Mouse (Mus musculus): ENCODE data around the gene Dnajb3.

Gene Dnajb3

DNA sequence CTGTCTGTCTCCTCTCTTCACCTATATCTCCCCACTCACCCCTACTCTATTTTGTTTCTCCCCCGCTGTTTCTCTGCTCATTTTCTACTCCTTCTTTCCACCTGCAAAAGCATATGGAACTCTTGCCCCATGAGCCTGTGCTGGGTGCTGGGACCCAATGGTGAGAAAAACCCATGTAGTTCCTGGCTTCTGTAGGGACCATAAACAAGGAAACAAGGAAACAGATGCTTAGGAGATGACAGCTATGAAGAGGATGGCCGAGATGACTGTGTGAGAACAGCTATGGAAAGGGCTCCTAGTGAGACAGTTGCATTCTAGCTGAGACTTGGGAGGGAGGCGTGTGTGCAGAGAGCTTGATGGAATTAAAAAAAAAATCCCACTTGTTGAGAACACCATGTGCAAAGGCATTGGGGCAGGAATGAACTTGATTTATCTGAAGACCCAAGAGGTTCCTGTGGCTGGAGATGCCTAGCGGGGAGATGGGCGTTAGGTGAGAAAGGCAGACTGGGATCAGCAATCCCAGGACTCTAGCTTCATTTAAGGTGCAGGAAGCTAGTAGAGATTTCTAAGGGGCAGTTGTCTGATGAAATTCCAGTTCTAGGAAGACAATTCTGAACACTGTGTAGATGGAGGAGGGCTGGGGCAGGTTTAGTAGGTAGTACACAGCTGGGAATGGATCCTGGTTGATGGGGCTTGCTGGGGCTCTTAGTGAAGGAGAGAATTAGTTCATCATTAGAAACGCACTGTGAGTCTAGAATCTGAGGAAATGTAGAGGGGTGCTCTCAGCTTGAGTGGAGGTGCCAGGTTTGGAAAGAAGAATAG, 25.6 kb upstream of the Dnajb3 start:
- no peak for DNase-seq

DNA sequence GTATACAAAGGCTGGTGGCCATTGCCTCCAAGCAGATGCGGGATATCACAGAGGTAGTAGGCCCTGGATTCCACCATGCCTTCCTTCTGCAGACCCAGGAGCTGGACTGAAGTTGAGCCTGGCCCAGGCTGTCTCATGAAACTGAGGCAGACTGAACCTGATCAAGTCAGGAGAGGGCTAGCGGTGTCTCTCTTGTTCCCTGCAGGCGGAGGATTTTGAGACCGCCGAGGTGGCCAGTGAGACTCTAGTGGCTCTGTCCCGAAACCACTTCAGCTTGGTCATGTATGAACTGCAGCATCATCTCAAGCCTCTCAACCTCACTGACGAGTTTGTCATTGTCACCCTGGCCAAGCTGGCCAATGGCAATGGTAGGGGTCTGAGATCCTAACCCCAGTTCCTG, 24.8 kb upstream of the Dnajb3 start:
- DNase-seq: no peak

DNA sequence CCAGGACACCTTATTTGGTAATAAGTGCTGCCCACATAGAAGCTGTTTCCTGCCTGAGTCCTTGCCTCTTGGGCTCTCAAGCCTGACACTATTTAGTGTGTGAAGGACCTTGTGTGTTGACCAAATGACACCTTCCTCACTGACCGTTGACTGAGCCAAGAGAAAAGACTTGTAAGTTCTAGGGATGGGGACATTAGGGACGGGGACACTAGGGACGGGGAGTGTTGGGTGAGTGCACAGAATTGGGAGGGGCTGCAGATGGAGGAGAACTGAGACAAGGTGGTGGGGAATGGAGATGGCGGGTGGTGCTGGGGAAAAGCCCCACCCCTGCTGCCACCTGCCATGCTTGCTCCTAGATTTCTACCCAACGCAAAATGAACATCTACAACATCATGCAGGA, 24.4 kb upstream of the Dnajb3 start:
- no peak for DNase-seq

DNA sequence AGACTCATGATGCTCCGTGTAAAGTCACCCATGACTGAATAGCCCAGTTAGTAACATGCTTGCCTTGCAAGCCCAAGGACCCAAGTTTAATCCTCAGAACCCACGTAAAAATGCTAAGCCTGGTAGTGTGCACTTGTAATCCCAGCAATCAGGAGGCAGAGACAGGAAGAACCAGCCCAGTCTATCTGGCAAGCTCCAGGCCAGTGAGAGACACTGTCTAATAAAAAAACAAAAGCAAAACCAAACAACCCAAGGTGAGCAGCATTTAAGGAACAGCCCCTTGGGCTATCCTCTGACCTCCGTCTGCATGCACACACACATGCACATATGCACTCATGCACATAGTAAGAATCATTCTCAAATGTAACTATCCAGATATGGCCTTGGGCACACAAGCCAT, 24.0 kb upstream of the Dnajb3 start:
- no peak for DNase-seq

DNA sequence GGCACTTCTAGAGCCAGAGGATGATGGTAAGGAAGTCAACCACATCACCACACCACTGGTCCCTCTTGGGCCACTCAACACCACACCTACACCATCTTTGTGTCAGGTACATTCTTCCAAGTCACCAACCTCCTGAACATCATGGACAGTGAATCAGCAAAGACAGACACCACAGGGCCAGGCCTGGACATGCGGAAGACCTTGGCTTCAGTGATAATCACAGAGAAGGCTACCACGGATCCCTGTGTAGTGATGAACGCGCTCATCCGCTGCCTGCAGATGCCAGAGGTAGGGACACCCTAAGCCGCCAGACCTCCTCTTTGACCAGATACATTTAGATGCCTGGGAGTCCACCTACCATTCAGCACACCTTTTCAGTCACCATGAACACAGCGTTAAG, 22.5 kb upstream of the Dnajb3 start:
- no peak for DNase-seq

DNA sequence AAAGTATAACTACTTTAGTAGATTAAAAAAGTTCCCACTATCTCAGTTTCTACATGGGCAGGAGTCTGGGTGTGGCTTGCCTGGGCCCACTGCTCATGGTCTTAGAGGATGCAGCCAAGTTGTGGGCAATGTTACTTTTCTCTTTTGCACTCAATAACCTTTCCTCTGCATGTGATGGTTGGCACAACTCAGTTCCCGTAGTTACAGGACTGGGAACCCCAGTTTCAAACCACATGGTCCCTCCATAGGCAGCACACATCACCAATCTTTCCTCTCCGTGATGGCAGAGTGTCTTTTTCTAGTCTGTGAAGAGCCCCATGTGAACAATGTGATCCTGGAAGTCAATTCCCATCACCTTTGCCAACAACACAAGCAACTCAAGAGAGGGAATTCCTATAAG, 21.9 kb upstream of the Dnajb3 start:
- DNase-seq: no peak

DNA sequence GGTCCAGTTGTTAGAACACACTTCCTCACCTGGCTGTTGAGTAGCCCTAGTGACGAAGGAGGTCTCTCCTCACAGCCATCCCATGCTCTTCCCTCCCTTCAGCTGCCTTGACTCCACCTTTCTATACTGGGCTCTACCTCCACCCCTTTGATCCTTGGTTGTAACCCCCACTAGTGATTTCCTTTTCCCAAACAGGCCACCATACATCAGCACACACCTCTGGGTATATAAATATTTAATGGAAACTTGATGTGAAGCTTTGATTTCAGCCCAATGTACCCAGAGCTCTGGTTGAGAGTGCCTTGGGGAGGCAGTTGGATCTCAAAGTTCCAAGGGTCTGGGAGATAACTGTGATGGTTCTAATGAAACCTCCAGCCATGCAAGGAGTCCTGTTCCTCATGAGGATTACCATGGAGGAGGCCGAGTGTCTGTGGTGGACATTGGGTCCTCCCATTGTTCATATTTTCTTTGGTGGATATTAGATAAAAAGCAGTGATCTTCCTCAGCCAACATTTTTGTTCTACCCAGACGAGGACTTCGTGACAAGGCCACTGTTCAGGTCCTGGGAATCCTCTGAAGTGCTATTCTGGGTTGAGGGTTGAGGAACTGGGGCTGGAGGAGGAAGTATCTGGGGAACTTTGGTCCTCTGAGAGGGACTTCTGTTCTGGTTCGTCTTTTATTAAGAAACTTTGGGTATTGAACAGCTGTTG, 21.2 kb upstream of the Dnajb3 start, which contains the start of gene Mroh2a:
Gene Mroh2a (plus strand): TSS at position 317 of the 710 bp plus-strand sequence.
- no peak for DNase-seq

DNA sequence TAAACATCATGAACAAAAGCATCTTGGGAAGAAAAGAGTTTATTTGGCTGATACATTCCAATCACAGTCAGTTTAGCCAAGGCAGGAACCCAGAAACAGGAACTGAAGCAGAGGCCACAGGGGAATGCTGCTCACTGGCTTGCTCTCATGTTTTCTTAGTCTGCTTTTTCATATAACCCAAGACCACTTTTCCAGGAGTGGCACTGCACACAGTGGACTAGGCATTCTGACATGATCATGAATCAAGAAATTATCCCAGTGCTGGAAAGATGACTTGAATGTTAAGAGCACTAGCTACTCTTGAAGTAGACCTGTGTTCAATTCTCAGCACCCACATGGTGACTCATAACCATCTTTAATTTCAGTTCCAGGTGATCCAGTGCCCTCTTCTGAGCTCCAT, 20.2 kb upstream of the Dnajb3 start:
- peak in 1 of 2 experiments; percentile 1 for DNase-seq

DNA sequence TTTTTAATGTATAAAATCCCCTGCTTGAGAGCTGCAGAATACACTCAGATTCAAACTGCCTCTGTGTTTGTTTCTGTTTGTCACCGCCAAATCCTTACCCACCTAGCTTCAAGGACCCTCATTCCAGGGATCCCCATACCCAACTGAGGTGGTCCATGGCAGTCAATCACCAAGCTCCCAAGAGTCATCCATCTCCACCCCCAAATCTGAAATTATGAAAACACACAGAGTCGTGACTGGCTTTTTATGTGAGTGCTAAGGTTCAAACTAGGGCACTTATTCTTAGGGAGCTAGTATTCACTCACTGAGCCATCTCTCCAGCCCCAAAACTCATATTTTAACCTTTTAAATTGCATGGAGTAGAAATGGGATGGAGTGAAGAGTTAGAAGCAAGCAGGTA, 19.7 kb upstream of the Dnajb3 start:
- DNase-seq: peak in 1 of 2 experiments; percentile 2

DNA sequence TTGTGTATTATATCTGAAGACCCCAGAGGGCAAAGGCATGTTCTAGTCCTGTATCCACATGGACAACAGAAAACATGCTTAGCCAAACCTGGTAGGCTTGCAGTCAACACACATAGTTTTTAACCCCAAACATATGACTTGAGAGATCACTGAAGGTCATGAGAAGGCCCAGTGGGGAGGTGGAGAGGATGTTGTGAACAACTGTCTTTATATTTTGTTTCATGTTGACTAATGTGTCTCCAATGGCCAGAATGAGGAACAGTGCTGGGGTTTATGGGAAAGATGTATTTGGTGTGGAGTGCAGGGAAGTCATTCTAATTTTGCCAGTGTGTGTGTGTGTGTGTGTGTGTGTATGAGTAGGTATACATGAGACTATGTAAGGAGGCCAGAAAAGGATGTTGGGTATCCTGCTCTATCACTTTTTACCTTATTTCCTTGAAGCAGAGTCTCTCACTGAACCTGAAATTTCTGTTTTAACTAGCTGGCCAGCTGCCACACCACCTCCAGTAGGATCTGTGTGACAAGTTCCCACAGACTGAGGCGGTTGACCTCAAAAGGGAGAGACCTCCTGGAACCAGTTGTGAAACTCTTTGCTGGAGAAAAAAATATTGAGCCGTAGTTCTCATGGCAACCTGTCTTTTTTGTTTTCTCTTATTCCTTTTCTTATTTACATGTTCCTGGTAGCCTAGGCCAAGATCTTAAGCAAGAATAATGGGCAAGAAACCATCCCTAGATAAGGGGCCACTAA, 18.6 kb upstream of the Dnajb3 start:
- no peak for DNase-seq

DNA sequence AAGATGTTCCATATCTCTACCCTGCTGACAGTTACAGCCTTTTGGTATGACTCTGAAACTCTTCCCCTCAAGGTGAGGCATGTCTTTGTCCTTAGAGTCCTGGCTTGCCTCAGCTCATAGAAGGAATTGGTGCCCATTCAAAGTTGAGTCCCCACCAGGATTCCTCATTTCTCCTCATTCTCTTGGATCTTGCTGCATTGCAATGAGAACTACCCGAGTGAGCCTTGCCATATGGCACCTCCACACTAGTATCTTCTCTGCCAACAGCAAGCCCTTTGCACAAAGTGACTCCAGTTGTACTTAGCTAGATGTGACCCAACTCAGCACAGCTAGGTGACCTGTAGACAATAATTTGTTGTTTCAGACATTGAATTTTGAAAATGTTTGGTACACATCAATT, 18.0 kb upstream of the Dnajb3 start:
- DNase-seq: peak in 1 of 2 experiments; percentile 8

DNA sequence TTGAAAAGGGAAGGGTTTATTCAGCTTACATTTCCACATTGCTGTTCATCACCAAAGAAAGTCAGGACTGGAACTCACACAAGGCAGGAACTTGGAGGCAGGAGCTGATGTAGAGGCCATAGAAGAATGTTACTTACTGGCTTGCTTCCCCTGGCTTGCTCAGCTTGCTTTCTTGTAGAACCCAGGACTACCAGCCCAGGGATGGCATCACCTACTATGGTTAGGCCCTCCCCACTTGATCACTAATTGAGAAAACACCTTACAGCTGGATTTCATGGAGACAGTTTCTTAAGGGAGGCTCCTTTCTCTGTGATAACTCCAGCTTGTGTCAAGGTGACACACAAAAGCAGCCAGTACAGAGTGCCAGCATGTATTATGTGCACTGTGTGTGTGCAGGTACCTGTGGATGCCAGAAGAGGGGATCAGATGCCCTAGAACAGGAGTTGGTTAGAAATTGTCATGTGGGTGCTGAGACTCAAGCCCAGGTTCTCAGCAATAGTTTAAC, 17.5 kb upstream of the Dnajb3 start:
- DNase-seq: peak in 1 of 2 experiments; percentile 8

DNA sequence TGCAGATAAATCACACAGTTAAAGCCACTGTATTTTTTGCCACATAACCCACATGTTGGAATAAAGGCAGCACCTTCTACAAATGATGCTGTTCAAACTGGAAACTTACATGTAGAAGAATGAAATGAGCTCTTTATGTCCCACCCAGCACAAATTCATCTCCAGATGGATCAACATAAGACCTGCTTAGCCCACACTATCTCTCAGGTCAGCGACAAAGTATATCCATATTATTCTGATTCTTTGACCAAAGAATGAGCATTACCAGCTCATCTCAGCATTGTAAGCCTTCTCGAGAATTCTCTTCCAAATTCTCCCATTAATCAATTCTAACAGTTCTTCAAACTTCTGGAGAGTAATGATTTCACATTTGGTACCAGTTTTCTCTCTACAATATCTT, 16.6 kb upstream of the Dnajb3 start:
- DNase-seq: no peak

DNA sequence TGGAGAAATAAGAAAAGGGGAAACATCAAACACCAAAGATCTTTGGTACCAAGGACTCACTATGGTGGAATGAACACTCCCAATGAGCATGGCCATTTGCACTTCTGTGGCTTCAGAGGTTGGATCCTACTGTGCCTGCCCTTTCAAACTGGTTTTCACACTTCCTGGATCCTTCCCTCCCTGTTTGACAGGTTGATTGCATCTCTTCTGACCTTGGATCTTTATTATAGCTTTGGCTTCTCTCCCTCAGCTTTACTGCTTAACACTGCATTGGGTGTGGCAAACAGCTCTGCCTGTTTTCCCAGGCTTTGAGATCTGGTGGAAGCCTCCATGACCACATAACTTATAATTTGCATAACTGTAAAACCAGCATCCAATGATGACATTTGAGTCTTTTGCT, 14.8 kb upstream of the Dnajb3 start:
- DNase-seq: no peak

DNA sequence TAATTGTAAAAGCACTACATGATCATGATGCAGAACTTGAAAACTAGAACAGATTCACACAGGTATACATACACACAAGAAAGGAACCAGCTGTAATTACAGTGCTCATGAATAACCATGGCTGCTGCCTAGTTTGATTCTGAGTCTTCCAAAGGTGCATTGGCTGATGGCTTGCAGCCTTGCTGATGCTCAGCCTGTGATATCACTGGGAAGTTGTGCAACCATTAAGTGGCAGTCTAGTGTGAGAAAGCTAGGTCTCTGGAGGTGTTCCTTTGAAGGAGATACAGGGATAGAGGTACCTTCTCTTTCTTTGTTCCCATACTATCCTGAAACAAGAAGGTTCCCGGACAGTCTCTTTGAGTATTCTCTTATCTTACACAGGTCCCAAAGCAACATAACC, 13.5 kb upstream of the Dnajb3 start:
- DNase-seq: no peak

DNA sequence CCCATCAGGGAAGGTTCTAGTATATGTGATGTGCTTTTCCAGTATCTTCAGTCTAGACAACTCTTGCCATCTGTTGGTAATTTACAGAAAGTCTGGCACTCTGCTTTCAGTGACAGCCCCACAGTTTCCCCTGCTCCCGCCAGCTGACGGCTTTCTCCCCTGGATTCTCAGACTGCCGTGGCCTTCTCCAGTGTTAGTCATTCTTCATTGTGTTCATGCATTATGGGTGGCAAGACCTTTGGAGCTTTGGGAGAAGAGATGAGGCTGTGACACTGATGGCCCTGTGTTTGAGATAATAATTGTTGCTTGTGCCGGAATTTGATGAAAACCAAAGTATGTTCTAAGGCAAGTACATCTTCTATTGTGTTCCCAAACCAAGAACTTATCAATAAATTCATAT, 13.0 kb upstream of the Dnajb3 start:
- no peak for DNase-seq

DNA sequence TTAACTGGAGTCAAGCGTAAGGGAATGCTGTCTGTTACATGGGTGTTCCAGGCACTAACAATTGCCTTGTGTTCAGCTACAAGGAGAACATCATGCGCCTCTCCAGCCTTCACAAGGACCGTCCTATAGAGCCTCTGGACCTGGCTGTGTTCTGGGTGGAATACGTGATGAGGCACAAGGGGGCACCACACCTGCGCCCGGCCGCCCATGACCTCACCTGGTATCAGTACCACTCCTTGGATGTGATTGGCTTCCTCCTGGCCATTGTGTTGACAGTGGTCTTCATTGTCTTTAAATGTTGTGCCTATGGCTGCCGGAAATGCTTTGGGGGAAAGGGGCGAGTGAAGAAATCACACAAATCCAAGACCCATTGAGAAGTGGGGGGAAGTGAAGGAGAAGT, 12.5 kb upstream of the Dnajb3 start:
- DNase-seq: no peak

DNA sequence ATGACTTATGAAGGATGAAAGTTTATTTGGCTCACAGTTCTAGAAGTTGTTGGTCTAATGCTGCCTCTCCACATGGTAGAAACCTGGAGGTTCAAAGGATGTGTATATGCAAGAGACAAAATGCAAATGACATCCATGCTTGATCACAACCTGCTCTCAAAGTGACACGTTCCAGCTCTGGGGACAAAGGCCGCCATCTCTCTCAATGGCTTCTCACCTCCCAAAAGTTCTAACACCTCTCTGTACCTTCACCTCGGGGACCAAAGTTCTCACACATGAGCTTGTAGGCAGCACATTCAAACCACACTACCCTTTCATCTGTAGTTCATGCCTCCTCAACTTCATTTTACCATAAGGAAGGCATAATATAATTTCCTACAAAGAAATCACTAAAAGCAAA, 12.0 kb upstream of the Dnajb3 start:
- no peak for DNase-seq

DNA sequence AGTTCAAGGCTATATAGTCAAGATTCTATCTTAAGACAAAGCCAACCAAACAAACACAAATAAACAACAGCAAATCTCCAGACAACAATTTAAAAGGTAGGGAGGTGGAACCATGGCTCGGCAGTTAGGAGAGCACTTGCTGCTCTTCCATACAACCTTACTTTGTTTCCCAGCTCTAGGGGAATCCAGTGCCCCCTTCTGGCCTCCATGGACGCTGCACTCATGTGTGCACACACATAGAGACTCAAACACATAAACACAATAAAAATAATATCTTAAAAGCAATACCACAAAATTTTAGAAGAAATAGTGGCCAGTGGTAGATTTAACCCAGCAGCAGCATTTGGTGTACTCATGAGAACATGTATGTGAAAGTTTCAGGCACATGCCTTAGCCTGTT, 11.6 kb upstream of the Dnajb3 start:
- DNase-seq: peak in 1 of 2 experiments; percentile 14

DNA sequence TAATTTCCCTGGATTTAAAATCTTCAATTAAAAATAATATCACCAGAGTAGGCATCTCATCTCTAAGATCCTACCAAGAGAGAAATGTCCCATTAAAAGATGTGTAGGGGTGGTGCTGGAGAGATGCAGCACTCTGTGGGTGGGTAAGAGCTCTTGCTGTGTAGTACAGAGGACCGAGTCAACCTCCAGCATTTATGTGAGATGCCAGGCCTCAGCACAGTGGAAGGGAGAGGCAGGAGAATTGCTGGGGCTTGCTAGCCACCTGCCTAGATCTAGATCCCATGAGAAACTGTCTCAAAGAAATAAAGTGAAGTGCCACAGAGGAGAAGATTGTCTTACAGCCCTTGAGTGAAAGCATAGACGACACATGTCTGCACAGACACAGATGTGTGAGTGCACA, 11.0 kb upstream of the Dnajb3 start:
- no peak for DNase-seq

DNA sequence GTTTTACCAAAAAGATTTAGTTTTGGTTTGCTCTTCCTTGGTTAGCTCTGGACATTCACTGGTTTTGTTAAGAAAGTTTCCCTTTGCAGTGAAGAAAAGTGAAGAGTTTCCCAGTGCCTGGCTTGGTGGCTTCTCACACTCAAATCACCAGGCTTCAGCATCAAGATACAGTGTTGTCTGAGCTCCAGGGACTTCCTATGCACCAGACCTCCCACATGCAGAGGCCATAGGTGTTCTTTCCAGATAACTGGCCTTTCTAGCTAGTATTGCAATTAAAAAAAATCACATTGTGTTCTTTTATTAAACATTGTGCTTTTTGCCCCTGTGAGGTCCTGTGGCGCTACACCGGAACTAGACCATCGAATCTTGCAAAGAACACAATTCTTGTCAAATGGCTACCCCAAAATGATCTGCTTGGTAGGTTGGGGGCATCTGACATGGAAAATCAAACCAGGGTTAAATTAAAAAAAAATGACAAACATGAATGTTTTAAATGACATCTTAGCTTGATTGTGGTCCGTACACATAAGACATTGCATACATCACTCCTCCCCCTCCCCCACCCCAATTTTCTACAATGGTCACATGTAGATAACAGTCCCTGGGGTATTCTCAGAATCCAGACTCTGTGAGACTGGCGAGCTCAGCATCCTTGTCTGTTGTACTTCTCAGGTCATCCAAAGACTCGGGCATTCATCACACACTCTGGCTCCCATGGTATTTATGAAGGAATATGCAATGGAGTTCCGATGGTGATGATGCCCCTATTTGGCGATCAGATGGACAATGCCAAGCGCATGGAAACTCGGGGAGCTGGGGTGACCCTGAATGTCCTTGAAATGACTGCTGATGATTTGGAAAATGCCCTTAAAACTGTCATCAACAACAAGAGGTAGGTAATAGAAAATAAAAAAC, 10.1 kb upstream of the Dnajb3 start:
- DNase-seq: no peak

DNA sequence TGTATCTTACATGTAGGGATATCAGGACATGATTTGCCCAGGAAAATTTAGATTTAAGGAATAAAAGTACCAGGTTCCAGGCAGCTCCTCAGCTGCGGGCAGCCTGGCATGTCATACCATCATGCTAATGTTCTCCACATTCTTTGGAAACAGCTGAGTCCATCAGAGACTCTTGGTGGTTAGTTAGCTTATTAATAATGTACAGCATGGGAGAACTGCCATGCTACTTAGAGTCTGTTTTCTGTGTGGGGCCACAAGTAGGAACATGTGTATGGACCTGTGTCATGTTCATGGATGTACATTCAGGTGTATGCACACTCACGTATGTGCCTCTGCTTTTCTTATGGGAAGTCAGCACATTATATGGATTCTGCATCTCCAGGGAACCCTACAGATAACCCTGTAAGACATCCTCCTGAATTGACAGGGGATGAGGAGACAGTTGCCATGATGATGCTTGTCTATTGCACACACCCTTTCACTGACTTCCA, 8.9 kb upstream of the Dnajb3 start:
- no peak for DNase-seq
